Mouse (Mus musculus) layer of hippocampus, postnatal 36 days (tissue): ENCODE data around the gene Hbb-bh1. TPM values are rescaled to one million over a fixed set of nuclear protein-coding genes. Genes with fewer than 3 reads are reported as not detected.
"Not testable (repeated sequence)": the region's sequence is repeated elsewhere in the genome, so short reads cannot be mapped to it uniquely, and the experiment has no call there.

Experiments
- DNase-seq, 2 experiments: peaks; one replicate each; pipeline ENCODE4 v3.0.0; 2022
- total RNA-seq, 2 experiments: library from RNA; stranded (reverse); gene quantifications; 2 replicates each; pipeline ENCODE4 v1.2.3; 2021

Hbb-bh1 gene
- total RNA-seq = not detected

DNA sequence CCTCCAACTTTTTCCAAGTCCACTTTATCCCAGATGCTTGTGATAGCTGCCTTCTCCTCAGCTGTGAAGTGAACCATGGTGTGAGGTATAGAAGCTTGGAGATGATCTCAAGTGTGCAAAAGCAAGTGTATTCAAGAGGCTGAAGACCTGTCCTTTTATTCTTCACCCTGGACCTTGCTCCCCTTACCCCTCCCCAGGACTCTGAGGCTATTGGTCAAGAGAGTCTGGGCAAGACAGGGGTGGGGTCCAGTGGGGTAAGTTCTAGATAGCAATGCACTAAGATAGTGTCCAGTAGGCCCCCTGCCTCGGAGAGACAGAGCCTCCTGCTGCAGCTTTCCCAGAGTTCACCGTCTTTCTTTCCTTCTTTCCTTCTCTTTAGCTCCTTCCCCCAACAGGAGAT lies at the start of gene Hbb-bh1:
Gene Hbb-bh1, minus strand, starts transcription at position 131 of the 400 bp plus-strand sequence.
- no peak for DNase-seq

DNA sequence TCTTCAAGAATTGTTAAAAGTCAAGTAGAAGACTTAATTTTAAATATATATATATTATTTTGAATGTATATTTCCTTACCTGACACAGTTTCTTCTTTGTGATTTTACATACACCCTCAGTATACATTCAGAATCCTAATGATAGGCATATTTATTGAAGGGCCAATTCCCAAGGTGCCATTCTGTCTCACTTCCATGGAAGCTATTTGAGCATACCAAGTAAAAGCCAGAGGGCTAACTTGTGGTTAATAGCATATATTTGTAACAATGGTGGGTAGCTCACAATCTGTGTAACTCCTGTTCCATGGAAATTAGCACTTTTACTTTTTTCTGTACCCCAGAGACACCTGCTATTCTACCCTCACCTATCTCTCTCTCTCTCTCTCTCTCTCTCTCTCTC lies 43.2 kb upstream of the Hbb-bh1 start, which contains the start of gene Olfr66:
Gene Olfr66, minus strand, starts transcription at position 101 of the 400 bp plus-strand sequence.
- DNase-seq = no peak

DNA sequence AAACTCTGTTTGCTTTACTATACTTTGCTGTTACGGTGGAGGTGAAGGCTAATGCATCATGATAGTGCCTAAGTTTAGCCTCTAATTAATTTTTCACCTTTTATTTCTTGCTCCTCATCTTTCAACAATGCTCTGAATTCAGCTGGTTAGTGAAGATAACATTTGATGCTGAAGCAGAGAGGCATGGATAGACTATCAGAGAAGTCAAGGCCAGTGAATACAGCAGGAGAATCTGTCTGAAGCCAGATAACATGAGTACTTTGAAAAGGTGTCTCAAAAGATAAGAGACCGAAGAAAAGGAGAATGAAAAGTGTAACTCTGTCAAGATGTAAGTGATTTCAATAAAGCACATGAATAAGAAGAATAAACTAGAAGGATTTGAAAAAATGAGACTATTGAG lies 34.1 kb upstream of the Hbb-bh1 start:
- DNase-seq = no peak

DNA sequence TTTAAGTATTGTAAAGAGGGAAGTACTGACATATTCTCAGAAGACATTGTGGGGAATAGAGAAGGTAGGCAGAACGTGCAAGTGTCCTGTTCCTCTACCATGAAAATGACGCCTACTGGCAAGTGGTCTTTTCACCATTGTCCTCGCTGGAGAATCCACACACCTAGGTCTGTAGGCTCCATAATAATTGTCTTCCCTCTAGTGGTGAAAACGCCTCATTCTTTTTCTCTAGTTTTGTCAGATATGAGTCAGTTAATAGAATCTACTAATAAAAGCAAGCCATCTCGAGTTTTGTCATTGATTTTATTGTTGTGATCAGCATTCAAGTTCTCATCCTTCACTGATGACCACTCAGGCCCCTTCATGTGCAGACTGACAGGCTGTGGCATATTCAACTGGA lies 31.5 kb upstream of the Hbb-bh1 start:
- DNase-seq = no peak

DNA sequence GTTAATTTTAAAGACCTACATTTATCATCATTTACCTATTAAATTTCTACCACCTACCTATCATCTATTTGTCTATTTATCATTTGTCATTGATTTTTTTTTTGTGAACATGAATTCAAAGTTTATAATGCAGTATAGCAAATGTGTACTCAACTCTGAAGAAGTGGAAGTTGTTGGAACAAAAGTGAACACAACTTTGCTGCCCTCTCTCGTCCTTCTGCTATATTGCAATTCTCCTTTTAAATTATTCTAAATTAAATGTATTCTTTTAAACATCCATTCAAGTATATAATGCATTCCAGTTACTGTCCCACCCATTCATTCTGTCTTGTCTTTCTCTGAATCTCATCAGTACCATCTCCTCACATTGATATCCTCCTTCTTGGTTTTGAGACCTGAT lies 30.1 kb upstream of the Hbb-bh1 start:
- DNase-seq = no peak

DNA sequence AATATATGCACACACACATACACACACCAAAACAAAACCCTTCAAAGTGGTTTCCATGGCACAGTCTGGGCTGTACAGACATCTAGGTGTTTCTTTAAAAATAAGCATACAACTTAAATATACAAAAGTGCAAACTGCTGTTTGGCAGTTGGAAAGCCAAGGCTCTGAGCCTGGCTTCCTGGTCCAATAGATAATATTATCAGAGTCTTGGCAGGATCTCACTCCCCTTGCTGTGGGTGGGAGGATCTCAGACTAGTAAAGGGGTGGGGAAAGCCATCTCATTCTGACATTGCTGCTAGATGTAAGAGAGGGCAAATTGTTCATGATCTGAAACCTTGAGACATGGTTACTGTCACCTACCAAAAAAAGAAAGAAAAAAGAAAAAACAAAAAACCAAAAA lies 27.7 kb upstream of the Hbb-bh1 start:
- DNase-seq = no peak

DNA sequence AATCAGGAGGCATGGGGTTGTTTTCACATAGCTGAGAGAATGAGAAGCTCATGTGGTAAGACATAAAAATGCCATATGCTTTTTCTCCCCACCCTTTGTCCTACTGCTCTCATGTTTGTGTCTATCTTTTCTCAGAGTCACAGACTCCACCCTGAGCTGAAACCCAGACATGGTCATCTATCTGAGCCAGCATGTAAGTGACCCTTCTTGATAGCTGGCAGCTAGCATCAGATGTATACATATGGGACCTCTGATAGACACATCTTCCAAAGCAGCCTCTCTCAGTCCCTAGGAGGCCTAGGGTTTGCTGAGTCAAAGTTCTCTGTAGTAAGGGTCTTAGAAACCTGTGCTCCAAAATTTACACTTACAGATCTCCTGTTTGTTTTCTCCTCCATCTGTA lies 22.8 kb upstream of the Hbb-bh1 start:
- DNase-seq = no peak

DNA sequence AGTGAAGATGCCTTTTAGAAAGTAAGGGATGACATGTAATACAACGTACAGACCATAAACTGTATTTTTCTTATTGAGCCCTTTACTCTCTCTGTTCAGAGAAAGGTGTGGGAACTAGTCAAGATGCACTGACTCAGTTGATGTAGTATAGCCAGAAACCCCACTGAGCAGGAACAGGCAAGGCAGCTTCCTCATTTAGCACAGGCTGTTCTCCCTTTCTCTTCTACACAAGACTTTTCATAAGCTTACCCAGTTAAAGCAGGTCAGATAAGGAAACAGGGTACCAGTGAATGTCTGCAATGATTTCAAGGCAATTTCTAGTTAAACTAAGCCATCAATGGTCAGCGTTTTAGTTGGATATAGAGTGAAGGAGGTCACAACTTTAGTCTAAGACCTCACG lies 18.6 kb upstream of the Hbb-bh1 start:
- no peak for DNase-seq

DNA sequence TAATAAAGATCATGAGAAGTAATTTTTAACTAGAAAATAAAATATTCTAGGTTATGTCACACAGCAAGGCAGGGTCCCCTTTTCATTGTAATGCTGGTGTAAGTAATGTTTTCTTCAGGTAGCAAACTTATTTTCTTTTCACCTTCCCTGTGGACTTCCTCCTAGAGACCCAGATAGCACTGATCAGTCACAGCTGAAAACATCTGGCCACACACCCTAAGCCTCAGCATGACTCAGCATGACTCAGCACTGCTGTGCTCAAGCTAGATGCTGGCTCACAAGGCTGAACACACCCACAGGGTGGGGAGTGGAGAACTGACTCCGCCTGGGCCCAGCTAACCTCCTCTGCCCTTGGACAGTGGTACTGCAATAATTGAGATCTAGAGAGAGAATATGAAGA lies 17.9 kb upstream of the Hbb-bh1 start:
- DNase-seq = no peak

DNA sequence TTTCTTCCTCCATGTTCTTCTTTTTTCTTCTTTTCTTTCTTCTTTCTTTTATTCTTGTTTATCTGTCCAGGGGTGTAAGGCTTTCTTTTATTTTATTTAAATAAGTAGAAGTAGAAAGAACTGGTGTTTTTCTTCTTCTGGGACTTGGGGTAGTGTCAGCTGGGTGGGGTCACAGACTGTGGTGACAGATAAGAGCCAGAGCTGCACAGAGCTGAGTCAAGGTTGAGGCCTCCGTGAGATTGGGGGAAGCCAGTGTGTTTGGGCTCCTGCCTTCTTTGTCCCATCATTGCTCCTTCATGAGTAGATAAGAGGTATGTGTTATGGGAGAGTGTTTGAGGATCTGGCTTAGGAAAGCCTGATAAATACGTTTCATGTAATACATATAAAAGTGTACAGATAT lies 16.1 kb upstream of the Hbb-bh1 start:
- DNase-seq = no peak

DNA sequence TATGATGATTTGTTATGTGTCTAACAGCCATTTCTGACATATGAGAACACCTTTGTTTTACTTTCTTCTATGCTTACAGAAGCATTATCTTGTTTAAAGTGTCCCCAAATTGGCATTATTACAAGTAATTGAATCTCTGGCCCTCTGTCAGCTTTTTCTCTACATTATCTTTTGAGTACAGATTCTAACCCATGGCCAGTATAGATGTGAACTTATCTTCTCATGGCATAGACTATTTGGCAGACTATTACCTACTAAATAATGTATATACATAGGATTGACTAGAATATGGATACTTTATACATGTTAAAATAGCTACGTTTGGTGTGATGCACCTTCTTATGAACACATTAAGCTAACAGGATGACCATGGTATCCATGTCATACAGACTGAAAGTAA lies 11.7 kb upstream of the Hbb-bh1 start:
- DNase-seq = no peak

DNA sequence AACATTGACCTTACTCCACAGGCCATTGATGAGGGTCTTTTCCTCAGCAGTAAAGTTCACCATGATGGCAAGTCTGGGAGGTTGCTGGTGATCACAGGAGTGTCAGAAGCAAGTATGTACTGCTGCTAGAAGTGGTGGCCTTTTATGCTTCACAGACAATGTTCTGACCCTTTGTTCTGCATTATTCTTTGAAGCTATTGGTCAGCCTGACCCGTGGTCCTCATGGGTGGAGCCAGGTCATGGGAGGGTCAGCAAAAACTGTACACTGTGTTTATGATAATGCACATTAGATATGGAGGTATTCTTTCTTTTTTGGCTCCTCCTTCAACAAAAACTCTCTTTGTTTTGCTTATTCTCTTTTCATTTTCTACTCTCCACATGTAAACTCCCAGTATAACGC lies 10.1 kb upstream of the Hbb-bh1 start, which contains the start of gene Hbb-y:
Gene Hbb-y, minus strand, starts transcription at position 127 of the 400 bp plus-strand sequence.
- no peak for DNase-seq

DNA sequence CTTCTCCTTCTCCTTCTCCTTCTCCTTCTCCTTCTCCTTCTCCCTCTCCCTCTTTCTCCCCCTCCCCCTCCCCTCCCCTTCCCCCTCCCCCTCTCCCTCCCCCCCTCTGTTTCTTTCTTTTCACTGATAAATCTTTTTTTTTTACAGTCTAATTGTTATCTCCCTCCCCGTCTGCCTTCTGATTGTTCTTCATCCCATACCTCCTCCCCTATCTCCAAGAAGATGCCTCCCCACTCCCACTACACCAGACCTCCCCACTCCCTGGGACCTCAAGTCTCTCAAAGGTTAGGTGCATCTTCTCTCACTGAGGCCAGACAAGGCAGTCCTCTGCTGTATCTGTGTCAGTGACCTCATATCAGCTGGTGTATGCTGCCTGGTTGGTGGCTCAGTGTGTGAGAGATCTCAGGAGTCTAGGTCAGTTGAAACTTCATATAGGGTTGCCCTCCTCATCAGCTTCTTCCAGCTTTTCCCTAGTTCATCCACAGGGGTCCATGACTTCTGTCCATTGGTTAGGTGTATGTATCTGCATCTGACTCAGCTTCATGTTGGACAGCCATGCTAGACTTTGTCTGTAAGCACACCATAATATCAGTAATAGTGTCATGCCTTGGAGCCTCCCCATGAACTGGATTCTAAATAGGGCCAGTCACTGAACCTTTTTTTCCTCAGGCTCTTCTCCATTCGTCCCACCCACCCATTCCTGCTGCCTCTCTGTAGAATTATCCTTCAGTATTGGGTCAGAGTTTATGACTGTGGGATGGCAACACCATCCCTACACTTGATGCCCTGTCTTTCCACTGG lies 1.8 kb upstream of the Hbb-bh1 start:
- DNase-seq = no peak

DNA sequence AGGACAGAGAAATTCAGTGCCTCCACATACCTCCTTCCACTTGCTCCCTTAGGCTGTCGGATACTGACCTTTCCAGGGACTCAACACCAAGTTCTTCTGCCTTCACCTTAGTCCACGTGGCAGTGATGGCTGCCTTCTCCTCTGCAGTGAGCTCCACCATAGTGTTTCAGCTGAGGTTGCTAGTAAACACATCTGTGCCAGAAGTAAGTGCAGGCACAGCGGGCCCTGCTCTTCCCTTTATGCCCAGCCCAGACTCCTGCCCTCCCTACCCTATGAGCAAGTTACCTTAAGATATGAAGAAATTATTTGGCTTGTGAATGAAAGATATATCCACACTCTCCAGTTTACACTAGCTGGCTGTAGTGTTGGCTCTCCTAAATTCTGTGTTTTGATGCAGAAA lies 2.7 kb downstream of the Hbb-bh1 start, which contains the start of gene Hbb-bh2:
Gene Hbb-bh2, minus strand, starts transcription at position 253 of the 400 bp plus-strand sequence.
- no peak for DNase-seq

DNA sequence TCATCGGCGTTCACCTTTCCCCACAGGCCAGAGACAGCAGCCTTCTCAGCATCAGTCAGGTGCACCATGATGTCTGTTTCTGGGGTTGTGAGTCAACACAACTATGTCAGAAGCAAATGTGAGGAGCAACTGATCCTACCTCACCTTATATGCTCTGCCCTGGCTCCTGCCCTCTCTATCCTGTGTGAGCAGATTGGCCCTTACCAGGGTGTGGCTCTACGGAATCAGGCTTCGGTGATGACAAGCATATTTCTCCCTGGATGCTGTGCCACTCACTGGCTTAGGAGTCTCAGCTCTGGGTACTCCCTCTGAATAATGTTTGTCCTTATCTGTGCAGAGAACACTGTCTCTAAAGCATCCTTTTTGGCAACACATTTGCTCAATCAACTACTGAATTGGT lies 15.2 kb downstream of the Hbb-bh1 start, which contains the start of gene Hbb-bs:
Gene Hbb-bs, minus strand, starts transcription at position 289 of the 400 bp plus-strand sequence.
- DNase-seq = no peak

DNA sequence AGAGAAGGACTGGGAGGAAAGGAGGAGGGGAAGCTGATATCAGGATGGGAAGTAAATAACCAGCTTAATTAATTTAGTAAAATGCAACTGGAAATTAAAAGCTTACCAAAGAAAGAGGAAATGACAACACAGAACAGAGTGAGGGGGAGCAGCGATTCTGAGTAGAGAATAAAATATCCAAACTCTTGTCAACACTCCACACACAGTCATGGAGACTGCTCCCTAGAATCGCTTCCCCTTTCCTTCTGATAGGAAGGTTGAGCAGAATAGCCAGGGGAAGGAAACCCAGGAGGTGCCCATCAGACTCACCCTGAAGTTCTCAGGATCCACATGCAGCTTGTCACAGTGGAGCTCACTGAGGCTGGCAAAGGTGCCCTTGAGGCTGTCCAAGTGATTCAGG lies 15.8 kb downstream of the Hbb-bh1 start:
- not testable (repeated sequence) for DNase-seq

DNA sequence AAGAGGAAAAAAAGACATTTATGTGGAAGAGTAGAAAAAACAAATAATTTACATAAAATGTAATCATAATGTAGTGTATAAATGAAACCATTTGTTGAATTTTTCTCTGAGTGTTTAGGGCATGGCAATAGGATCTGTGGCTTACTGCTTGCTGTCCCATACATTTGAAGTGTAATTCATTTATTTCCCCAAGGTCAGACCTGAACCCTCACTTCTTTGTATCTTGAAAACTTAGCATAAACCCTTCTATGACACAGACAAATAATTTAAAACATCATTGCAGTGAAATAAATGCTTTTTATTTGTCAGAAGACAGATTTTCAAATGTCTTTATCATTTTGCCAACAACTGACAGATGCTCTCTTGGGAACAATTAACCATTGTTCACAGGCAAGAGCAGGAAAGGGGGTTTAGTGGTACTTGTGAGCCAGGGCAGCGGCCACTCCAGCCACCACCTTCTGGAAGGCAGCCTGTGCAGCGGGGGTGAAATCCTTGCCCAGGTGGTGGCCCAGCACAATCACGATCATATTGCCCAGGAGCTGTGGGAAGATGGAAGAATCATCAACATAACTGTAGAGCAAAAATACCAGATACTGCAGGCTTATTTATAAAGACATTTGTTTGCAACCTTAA lies 16.6 kb downstream of the Hbb-bh1 start:
- peak in 1 of 2 experiments; percentile 4 for DNase-seq

DNA sequence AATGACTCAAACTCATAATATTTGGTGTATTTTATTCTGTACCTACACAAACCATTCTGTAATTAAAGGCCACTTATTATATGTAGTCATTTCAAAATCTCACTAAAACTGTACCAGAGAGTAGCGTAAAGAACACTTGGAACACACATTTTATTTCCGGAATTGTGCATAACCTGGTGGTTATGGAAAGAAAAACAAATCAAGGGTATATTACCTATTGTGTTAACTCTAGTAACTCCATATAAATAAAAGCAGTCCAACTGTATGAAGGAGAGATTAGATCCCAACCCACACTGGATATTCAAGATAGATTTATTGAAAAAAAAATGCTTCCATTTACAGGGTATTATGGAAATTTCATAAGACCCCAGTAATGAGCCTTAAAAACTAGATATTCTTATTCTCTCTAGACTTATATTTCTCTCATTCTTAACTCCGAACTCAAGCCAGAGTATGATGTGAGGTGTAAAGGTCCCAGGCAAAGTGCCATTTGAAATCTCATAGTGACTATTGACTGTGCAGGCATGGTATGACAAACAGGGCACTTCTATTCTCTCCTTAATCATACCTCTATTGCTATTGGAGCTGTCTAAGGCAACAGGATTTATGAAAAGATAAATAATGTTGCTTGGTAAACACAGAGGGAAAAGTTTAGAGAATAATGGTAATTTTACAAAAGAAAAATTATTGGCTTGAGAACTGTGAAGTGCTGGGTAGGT lies 17.3 kb downstream of the Hbb-bh1 start:
- no peak for DNase-seq

DNA sequence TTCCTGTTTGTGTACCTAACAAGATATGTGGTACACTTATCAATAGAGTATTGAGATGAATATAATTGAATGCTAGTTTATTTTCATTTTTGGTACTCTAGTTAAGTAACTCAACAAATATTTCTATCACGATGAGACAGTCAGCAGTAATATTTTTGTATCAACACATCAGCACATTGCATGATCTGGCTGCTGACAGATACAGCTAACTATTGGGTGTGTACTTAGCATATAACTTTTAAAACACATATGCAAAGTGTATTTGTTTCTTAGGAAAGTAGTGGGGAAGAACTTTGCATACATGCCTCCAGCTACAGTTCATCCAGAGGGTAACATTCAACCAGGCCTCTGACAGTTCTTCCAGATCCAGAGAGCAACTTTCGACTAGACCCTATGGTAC lies 18.4 kb downstream of the Hbb-bh1 start:
- DNase-seq = no peak

DNA sequence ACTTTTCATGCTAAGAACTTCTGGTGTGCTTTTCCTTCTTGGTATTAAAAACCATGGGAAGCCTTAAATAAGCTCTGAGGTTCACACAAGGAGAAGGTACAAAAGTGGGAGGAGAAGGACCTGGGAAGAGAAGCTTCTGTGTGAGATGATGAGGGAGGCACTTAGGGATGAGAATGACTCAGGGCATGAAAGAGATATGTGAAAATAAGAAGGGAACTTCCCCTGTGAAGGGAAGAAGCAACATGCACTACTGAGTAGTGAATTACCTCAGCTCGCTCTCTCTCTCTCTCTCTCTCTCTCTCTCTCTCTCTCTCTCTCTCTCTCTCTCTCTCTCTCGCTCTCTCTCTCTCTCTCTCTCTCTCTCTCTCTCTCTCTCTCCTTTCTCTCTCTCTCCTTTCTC lies 27.9 kb downstream of the Hbb-bh1 start:
- not testable (repeated sequence) for DNase-seq

DNA sequence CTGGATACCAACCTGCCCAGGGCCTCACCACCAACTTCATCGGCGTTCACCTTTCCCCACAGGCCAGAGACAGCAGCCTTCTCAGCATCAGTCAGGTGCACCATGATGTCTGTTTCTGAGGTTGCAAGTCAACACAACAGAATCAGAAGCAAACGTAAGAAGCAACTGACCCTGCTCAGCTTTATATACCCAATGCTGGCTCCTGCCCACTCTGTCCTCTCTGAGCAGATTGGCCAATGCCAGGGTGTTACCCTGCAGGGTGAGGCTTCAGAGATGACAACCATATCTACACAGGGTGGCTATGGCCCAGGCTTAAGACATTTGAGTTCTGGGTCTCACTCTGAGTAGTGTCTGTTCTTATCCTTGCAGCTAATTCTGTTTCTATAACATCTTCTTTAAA lies 29.2 kb downstream of the Hbb-bh1 start, which contains the start of gene Hbb-bt:
Gene Hbb-bt, minus strand, starts transcription at position 231 of the 400 bp plus-strand sequence.
- no peak for DNase-seq

DNA sequence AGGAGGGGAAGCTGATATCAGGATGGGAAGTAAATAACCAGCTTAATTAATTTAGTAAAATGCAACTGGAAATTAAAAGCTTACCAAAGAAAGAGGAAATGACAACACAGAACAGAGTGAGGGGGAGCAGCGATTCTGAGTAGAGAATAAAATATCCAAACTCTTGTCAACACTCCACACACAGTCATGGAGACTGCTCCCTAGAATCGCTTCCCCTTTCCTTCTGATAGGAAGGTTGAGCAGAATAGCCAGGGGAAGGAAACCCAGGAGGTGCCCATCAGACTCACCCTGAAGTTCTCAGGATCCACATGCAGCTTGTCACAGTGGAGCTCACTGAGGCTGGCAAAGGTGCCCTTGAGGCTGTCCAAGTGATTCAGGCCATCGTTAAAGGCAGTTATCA lies 29.8 kb downstream of the Hbb-bh1 start:
- DNase-seq = not testable (repeated sequence)

DNA sequence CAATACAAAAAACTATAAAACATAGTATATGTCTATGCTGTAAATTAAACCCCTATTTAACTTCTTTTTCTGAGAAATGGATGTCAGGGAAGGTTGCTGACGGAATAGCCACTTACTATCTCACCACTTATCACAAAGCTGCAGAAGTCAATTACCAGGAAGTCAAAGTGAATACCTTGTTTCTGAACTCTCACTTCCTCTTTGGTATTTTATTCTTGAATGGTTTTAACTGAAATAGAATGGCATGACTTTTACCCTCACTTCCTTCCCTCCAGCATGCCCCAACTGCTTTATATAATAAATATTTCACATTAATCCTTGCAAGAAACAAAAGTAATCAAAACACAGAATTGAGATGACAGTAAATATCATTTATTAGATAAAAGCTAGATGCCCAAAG lies 30.8 kb downstream of the Hbb-bh1 start:
- DNase-seq = no peak
